In genomic region chr16:27387634-27388611, GRCm38 (mm10) we compare ENCODE assay signal across 9 mouse cellular contexts. TPM values are rescaled to one million over a fixed set of nuclear protein-coding genes. Genes with fewer than 3 reads are reported as not detected.
DNase-seq lines count a peak whose midpoint lies in the region; ATAC-seq and TF ChIP-seq lines count a peak whose summit lies in the region.
"Had no signal": no experiment of that assay in that cellular context is flagged by ENCODE, and none has a peak within 500 bp of the region (broad histone marks: within the 10 kb centered on the region; RNA-seq: fewer than 3 reads in every experiment).

No protein-coding gene starts in this region.

- peak; percentile 66 for DNase-seq in CD4-positive, CD25-positive, alpha-beta regulatory T cell, adult 2 months (ENCODE audit: low read depth, low spot score)
- DNase-seq in heart, embryonic 10.5 days (ENCODE audit: low spot score) = no peak
- DNase-seq in lung, postnatal 36 days = peak; percentile 47
- peak; percentile 41 to 50 for DNase-seq in spleen, adult 2 months (ENCODE audit: low read depth in 1 of 2, low spot score in 2 of 2)
- no peak for DNase-seq in gastrocnemius, postnatal 25 days
- DNase-seq in left cerebral cortex, postnatal 14 days (ENCODE audit: low spot score in 2 of 2) = no peak

- peak; percentile 60 for ATAC-seq in activated CD4-positive, CD25-positive, alpha-beta regulatory T cell, adult 4 months
- no peak for ATAC-seq in kidney, embryonic 16.5 days (ENCODE audit: low FRiP score, low TSS enrichment)

- peak overlapping the region; percentile 99; the same call in 1 of the 2 replicates for H3K27ac ChIP-seq in heart, embryonic 10.5 days
- H3K27ac ChIP-seq in kidney, embryonic 16.5 days (ENCODE audit: low read length) = peak overlapping the region; percentile 71
- peak overlapping the region; percentile 98 for H3K27ac ChIP-seq in spleen, adult 2 months (ENCODE audit: insufficient read depth, low read length)

- peaks cover 20% of the 10 kb centered on the region; the same call in 1 of the 2 replicates for H3K4me1 ChIP-seq in heart, embryonic 10.5 days
- peaks cover 31% of the 10 kb centered on the region for H3K4me1 ChIP-seq in kidney, embryonic 16.5 days (ENCODE audit: insufficient read depth, low read length)
- H3K4me1 ChIP-seq in spleen, adult 2 months (ENCODE audit: control insufficient read depth, insufficient read depth, insufficient read length) = peaks cover 12% of the 10 kb centered on the region

- WGBS in heart, embryonic 10.5 days = 34% methylated on average over 12 of the region's 12 CpGs
- WGBS in kidney, embryonic 16.5 days = 43% methylated on average over 12 of the region's 12 CpGs
- WGBS in spleen, adult 2 months = 6% methylated on average over 12 of the region's 12 CpGs

- H3K9ac ChIP-seq in kidney, embryonic 16.5 days (replicated peaks; ENCODE audit: low read length) = peak overlapping the region; percentile 98

- no peak for TF ChIP-seq CTCF in spleen, adult 2 months (IDR thresholded peaks at IDR 0.05; ENCODE audit: extremely low read depth, insufficient read depth, insufficient read length, insufficient replicate concordance)

- no peak; the same call in 1 of the 2 replicates for TF ChIP-seq POLR2A in spleen, adult 2 months (IDR thresholded peaks at IDR 0.05; ENCODE audit: low read depth, low read length)

- H3K9me3 ChIP-seq in heart, embryonic 10.5 days = no peaks in the 10 kb centered on the region
- H3K9me3 ChIP-seq in kidney, embryonic 16.5 days (ENCODE audit: low read length) = no peaks in the 10 kb centered on the region

- no peaks in the 10 kb centered on the region for H3K36me3 ChIP-seq in heart, embryonic 10.5 days
- no peaks in the 10 kb centered on the region for H3K36me3 ChIP-seq in kidney, embryonic 16.5 days (ENCODE audit: insufficient read depth, low read length)
- peaks cover 2% of the 10 kb centered on the region; the same call in 1 of the 2 replicates for H3K36me3 ChIP-seq in spleen, adult 2 months (ENCODE audit: control insufficient read depth, insufficient read depth, low read length)

- intact Hi-C loops in left cerebral cortex, postnatal 14 days (cut with DNase I) = no loop called here

- no peaks in the 10 kb centered on the region for H3K27me3 ChIP-seq in heart, embryonic 10.5 days (ENCODE audit: insufficient read depth, poor library complexity, severe bottlenecking)
- no peaks in the 10 kb centered on the region for H3K27me3 ChIP-seq in kidney, embryonic 16.5 days (ENCODE audit: insufficient read depth, low read length)
- H3K27me3 ChIP-seq in spleen, adult 2 months (ENCODE audit: control insufficient read depth, insufficient read depth, low read length) = no peaks in the 10 kb centered on the region

- peak overlapping the region; percentile 76 for H3K4me2 ChIP-seq in kidney, embryonic 16.5 days (replicated peaks; ENCODE audit: low read depth, low read length)

- peak overlapping the region; percentile 88 for H3K4me3 ChIP-seq in heart, embryonic 10.5 days
- peak overlapping the region; percentile 92 for H3K4me3 ChIP-seq in kidney, embryonic 16.5 days (ENCODE audit: low read length)
- H3K4me3 ChIP-seq in spleen, adult 2 months (ENCODE audit: extremely low read depth, insufficient read depth, insufficient read length) = peak overlapping the region; percentile 59

RNA-seq across cellular contexts. Expression of gene Ccdc50, which starts 0.7 kb away (rescaled TPM):
- polyA plus RNA-seq in activated CD4-positive, CD25-positive, alpha-beta regulatory T cell, adult 4 months (2017; shearing (Covaris generic)) = 10 to 100 TPM; 24.1 to 32.8 TPM
- polyA plus RNA-seq in heart, embryonic 10.5 days (2016; fragmentation: Nextera tagmentation; extraction: Ambion mirVana) = 43.4 and 45.8 TPM in 2 replicates
- 44.9 and 51.7 TPM in 2 replicates for polyA plus RNA-seq in kidney, embryonic 16.5 days (2015; fragmentation: Nextera tagmentation; extraction: Ambion mirVana)
- polyA plus RNA-seq in spleen, adult 2 months (2012; rRNA removed) = 15.1 and 16.2 TPM in 2 replicates
- total RNA-seq in gastrocnemius, postnatal 25 days (2021) = 10 to 100 TPM; 51.8 to 71.9 TPM
- total RNA-seq in left cerebral cortex, postnatal 14 days (2021) = 10 to 100 TPM; 67.0 to 69.1 TPM

RNA-seq across cellular contexts. Expression of gene Uts2b, which starts 17.9 kb away (rescaled TPM):
- polyA plus RNA-seq in activated CD4-positive, CD25-positive, alpha-beta regulatory T cell, adult 4 months (2017; shearing (Covaris generic)) = not detected
- 2.3 and 2.9 TPM in 2 replicates for polyA plus RNA-seq in heart, embryonic 10.5 days (2016; fragmentation: Nextera tagmentation; extraction: Ambion mirVana)
- polyA plus RNA-seq in kidney, embryonic 16.5 days (2015; fragmentation: Nextera tagmentation; extraction: Ambion mirVana) = not detected in 2 replicates
- polyA plus RNA-seq in spleen, adult 2 months (2012; rRNA removed) = not detected in 2 replicates
- not detected for total RNA-seq in gastrocnemius, postnatal 25 days (2021)
- total RNA-seq in left cerebral cortex, postnatal 14 days (2021) = not detected
- polyA plus RNA-seq: frontal cortex, adult 2 months had no signal

Comparison
In these comparisons a context has a peak if more than half of its experiments do, and no peak if none do; other contexts are left out.
1. DNase-seq: peak in CD4-positive, CD25-positive, alpha-beta regulatory T cell, adult 2 months (single experiment), lung, postnatal 36 days (single experiment) and spleen, adult 2 months (2 of 2); none in heart, embryonic 10.5 days (single experiment), gastrocnemius, postnatal 25 days (single experiment) and left cerebral cortex, postnatal 14 days (0 of 2).
2. Peak in every context shown above with its lines, with median percentiles within 50 percentile points of each other: H3K27ac ChIP-seq and H3K4me3 ChIP-seq.